12 mouse cellular contexts compared by ENCODE assay signal in genomic region chr13:100612903-100613302, GRCm38 (mm10). TPM values are rescaled to one million over a fixed set of nuclear protein-coding genes. Genes with fewer than 3 reads are reported as not detected.
DNase-seq lines count a peak whose midpoint lies in the region; TF ChIP-seq lines count a peak whose summit lies in the region.
"Had no signal": no experiment of that assay in that cellular context is flagged by ENCODE, and none has a peak within 500 bp of the region (broad histone marks: within the 10 kb centered on the region; RNA-seq: fewer than 3 reads in every experiment).

No protein-coding gene starts in this region.

- DNase-seq in left cerebral cortex, adult 2 months (ENCODE audit: extremely low spot score in 1 of 2, low spot score in 2 of 2), result no peak
- no peak for DNase-seq in left cerebral cortex, postnatal 36 days (ENCODE audit: low spot score in 2 of 2)
- peak; percentile 3 for DNase-seq in 3T3-L1 (ENCODE audit: low read depth, low spot score)
- DNase-seq in 416B (ENCODE audit: low read depth), result peak; percentile 39
- peak; percentile 79 for DNase-seq in R1 (ENCODE audit: low read depth, low spot score)
- no peak for DNase-seq in adrenal gland, adult 8-10 months
- DNase-seq in left cerebral cortex, adult 11 months (ENCODE audit: low spot score), result no peak
- no peak for DNase-seq in adrenal gland, postnatal 36 days
- DNase-seq: adrenal gland, postnatal 25 days; cerebellum, adult 11 months had no signal

- TF ChIP-seq CTCF in left cerebral cortex, adult 2 months (IDR thresholded peaks at IDR 0.05), result peak; percentile 13

- intact Hi-C loops in left cerebral cortex, adult 2 months (cut with DNase I), result loop anchor here (10.0 kb wide), 1 partner anchor 498 kb away; no protein-coding TSS in a partner anchor
- intact Hi-C loops in left cerebral cortex, postnatal 36 days (cut with DNase I), result no loop called here

- H3K27ac ChIP-seq in left cerebral cortex, adult 2 months, result no peak overlapping the region
- H3K27ac ChIP-seq: liver, embryonic 15.5 days had no signal

- H3K4me3 ChIP-seq in left cerebral cortex, adult 2 months, result no peak overlapping the region
- H3K4me3 ChIP-seq: erythroblast, embryonic 14.5 days; liver, embryonic 15.5 days had no signal

RNA-seq across cellular contexts. Expression of gene Marveld2, which starts 3.9 kb away (rescaled TPM):
- 1 to 10 TPM; 1.6 to 1.9 TPM for total RNA-seq in left cerebral cortex, adult 2 months (2021)
- 1 to 10 TPM; 1.2 to 2.4 TPM for total RNA-seq in left cerebral cortex, postnatal 36 days (2021)
- 1 to 10 TPM in 1 of 4 experiments, under 1 TPM in 3; 0.61 to 1.4 (median 0.83) TPM for total RNA-seq in adrenal gland, adult 8-10 months (2022)
- under 1 TPM; 0.56 to 0.76 TPM for total RNA-seq in adrenal gland, postnatal 36 days (2021)

RNA-seq across cellular contexts. Expression of gene Ak6, which starts 37.9 kb away (rescaled TPM):
- 10 to 100 TPM; 66.9 to 86.2 TPM for total RNA-seq in left cerebral cortex, adult 2 months (2021)
- 10 to 100 TPM; 77.2 to 87.9 TPM for total RNA-seq in left cerebral cortex, postnatal 36 days (2021)
- 10 to 100 TPM; 63.5 to 73.0 (median 71.1) TPM for total RNA-seq in adrenal gland, adult 8-10 months (2022)
- 10 to 100 TPM; 68.9 to 84.4 TPM for total RNA-seq in adrenal gland, postnatal 36 days (2021)

RNA-seq across cellular contexts. Expression of gene Rad17, which starts 37.9 kb away (rescaled TPM):
- 10 to 100 TPM; 14.1 to 14.6 TPM for total RNA-seq in left cerebral cortex, adult 2 months (2021)
- total RNA-seq in left cerebral cortex, postnatal 36 days (2021), result 10 to 100 TPM; 12.7 to 15.0 TPM
- 10 to 100 TPM; 20.8 to 24.1 (median 22.3) TPM for total RNA-seq in adrenal gland, adult 8-10 months (2022)
- 10 to 100 TPM; 21.0 to 22.7 TPM for total RNA-seq in adrenal gland, postnatal 36 days (2021)

RNA-seq across cellular contexts. Expression of gene Taf9, which starts 38.5 kb away (rescaled TPM):
- total RNA-seq in left cerebral cortex, adult 2 months (2021), result 10 to 100 TPM; 23.9 to 34.0 TPM
- total RNA-seq in left cerebral cortex, postnatal 36 days (2021), result 10 to 100 TPM; 26.8 to 35.9 TPM
- total RNA-seq in adrenal gland, adult 8-10 months (2022), result 10 to 100 TPM in 2 of 4 experiments, 1 to 10 TPM in 2; 8.3 to 15.0 (median 10.0) TPM
- 10 to 100 TPM in 1 of 2 experiments, 1 to 10 TPM in 1; 8.3 to 15.4 TPM for total RNA-seq in adrenal gland, postnatal 36 days (2021)

RNA-seq across cellular contexts. Expression of gene Ccdc125, which starts 56.6 kb away (rescaled TPM):
- under 1 TPM in 1 of 2 experiments, not detected in 1; 0.59 TPM for total RNA-seq in left cerebral cortex, adult 2 months (2021)
- under 1 TPM; 0.16 to 0.17 TPM for total RNA-seq in left cerebral cortex, postnatal 36 days (2021)
- 1 to 10 TPM in 2 of 4 experiments, under 1 TPM in 2; 0.67 to 1.6 (median 0.98) TPM for total RNA-seq in adrenal gland, adult 8-10 months (2022)
- total RNA-seq in adrenal gland, postnatal 36 days (2021), result under 1 TPM; 0.66 to 0.76 TPM

Comparison
In these comparisons a context has a peak if more than half of its experiments do, and no peak if none do; other contexts are left out.
1. DNase-seq: peak in 3T3-L1 (single experiment), 416B (single experiment) and R1 (single experiment); none in left cerebral cortex, adult 2 months (0 of 2), left cerebral cortex, postnatal 36 days (0 of 2), adrenal gland, adult 8-10 months (single experiment), left cerebral cortex, adult 11 months (single experiment) and adrenal gland, postnatal 36 days (0 of 2).